Mouse (Mus musculus) thymus, postnatal 4 days (tissue): Measurements from ENCODE around the gene Plxnb2.

ENCODE experiments used
- DNase-seq: peaks from one replicate; pipeline ENCODE4 v3.0.0; 2021

The Plxnb2 gene

GRCm38 (mm10) chr15:89180571-89181229, at the start of gene Plxnb2:
Gene Plxnb2 (minus strand): TSS chr15:89180788.
- DNase-seq = peak; percentile 41

DNA sequence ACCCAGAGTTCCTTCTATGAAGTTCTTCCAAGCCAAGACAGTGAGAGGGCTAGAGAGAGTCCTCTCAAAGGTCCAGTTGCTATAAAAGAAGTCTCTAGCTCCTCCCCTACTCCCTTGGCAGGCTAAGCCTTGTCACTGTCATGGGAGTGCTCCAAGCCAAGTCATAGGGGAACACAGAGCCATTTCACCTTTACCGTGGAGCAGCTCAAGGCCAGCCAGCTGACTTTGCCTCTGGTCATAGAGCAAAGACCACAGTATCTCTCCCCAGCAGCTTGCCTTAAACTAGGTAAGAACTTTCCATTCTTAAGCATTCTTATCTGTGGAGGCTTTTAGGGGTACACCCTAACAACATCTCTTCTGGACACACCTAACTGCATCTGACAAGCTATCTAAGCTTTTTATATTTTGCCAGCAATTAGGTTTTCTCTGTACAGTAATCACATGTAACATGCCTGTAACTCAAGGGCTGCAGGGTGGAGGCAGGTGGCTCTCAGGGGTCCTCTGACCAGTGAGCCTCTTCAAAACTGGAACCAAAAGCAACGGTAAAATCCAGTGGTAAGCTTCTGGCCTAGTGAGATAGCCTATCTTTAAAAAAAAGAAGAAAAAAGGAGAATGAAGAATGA, 35.1 kb upstream of the Plxnb2 start:
- no peak for DNase-seq

DNA sequence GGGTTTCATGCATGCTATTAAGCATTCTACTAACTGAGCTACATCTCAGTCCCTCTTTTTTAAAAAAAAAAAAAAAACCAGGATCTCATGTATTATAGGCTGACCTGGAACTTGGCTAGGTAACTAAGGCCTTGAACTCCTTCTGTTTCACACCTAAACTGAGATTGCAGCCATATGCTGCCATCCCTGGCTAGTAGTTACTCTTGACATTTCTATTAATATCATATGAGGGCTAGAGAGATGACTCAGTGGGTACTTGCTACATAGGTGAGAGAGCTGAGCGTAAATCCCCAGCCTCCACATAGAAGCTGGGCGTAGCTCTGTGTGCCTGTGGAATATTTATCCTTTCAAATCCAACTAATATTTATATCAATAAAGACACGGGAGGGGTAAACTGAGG, 34.4 kb upstream of the Plxnb2 start:
- no peak for DNase-seq

DNA sequence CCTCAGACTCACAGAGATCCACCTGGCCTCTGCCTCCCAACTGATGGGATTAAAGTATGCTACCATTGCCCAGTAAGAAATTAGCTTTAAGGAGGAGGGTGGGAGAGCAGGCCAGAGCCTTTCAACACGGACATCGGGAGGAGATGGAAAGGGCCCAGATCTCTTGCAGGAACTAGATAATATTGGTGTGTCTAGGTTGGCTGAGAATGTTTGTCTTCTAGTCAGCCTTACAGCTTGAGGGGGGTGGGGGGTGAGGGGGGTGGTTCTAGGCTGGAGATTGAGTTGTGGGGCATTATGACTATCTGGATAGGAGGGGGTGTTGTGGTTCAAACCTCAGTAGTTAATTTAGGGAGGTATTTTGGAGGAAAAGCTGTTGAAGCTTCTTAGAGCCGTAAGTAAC, 32.9 kb upstream of the Plxnb2 start:
- DNase-seq = no peak

DNA sequence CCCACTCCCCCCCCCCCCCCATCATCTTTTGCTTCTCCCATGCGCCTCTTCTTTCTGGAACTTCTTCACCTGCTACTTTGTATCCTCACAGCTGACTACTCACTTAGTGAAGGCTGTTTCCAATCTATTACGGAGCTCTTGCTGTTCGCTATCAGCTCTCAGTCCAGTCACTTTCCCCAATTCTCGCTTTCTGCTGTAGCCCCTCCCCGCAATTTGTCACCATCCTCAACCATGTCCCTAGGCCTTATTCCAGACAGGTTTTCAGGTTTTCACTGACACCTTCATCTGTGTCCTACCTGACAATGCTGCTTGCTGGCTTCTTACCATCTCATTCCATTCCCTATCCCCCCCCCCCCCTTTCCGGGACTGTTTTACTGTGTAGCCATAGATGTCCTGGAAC, 31.9 kb upstream of the Plxnb2 start:
- no peak for DNase-seq

GRCm38 (mm10) chr15:89211716-89212461, 31.3 kb upstream of the Plxnb2 start:
- DNase-seq = peak; percentile 24

DNA sequence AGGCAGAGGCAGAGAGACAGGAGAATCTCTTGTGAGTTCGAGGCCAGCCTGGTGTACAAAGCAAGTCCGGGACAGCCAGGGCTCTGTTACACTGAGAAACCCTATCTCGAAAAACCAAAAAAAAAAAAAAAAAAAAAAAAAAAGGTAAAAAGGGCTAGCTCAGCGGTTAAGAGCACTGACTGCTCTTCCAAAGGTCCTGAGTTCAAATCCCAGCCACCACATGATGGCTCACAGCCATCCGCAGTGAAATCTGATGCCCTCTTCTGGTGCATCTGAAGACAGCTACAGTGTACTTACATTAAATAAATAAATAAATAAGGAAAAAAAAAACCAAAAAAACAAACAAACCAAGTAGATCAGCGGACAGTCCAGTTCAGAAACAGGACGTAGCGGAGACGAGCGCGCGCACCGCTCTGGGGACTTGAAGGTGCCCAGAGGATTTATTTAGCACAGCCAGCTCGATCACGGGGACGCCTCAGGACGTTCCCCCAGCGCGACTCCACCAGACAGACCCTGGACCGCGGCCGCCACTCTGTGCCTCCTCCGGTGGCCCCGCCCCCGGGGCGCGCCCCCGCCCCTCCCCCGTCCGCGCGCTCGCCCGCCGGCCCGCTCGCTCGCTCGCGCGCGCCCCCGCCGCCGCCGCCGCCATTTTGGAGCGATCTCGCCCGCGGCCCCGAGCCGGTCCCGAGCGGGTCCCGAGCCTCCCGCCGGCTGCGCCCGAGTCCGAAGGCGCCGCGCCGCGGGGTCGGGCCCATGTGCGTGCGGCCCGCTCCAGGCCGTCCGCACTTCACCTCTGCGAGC, 30.5 kb upstream of the Plxnb2 start, which contains the start of gene Ppp6r2:
Gene Ppp6r2, plus strand, starts transcription at position 639 of the 801 bp plus-strand sequence.
- DNase-seq = peak; percentile 93

- DNase-seq = peak; percentile 92
Observed at GRCm38 (mm10) chr15:89209886-89210761, 29.5 kb upstream of the Plxnb2 start.

DNA sequence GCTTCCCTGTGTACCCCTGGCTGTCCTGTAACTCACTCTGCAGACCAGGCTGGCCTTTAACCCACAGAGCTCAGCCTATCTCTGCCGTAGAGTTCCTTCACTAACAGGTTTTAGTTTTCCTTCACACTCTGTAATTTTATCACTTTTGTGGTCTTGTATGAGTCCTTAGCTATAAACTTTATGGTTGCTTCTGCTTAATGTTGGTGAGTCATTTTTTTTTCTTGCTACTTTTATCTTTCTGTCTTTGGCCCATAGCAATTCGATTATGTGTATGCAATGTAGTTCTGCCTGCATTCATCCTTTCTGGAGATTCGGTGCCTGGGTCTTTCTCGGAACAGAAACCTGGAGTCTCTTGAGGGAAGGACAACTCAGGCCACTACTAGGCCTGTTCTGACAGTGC, 26.9 kb upstream of the Plxnb2 start:
- DNase-seq = no peak

- no peak for DNase-seq
Observed at GRCm38 (mm10) chr15:89197056-89197455, 16.5 kb upstream of the Plxnb2 start.

GRCm38 (mm10) chr15:89196313-89196706, 15.7 kb upstream of the Plxnb2 start, which contains the start of gene Dennd6b:
Gene Dennd6b (minus strand): TSS chr15:89196496.
- peak; percentile 99 for DNase-seq

- DNase-seq = peak; percentile 94
Observed at GRCm38 (mm10) chr15:89195690-89196312, 15.2 kb upstream of the Plxnb2 start.

DNA sequence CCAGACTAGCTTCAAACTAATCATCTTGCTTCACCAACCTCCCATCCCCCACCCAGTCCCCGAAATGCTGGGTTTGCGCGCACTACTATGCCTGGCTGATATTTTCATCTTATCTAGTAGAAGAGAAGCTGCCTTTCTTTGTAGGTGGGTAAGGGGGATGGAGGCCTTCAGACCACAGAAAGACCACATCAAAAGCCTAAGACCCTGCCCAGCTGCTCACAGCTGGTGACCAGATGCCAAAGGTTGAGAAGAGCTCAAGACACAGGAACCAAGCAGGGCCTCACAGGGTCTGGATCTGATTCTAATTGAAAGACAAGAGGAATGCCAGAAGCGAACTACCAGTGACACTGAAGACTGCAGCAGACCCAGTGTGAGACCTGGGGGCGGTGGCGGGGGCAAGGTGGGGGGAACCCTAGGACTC, 14.7 kb upstream of the Plxnb2 start:
- peak; percentile 52 for DNase-seq

DNA sequence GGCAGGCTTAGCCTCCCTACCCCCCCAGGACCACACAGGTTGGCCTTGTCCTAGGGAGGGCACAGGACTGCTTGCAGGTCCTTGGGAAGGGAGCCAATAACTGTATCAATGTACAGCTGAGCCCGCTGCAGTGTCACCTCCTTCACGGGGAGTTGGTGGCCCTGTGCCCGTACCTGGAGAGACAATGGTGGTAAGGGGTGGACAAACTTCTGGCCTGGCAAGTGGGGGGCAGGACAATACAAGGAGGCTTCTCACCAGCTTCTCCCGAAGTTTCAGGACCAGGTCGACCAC, 4.3 kb upstream of the Plxnb2 start:
- no peak for DNase-seq

- no peak for DNase-seq
Observed at GRCm38 (mm10) chr15:89184141-89184936, 3.8 kb upstream of the Plxnb2 start.

DNA sequence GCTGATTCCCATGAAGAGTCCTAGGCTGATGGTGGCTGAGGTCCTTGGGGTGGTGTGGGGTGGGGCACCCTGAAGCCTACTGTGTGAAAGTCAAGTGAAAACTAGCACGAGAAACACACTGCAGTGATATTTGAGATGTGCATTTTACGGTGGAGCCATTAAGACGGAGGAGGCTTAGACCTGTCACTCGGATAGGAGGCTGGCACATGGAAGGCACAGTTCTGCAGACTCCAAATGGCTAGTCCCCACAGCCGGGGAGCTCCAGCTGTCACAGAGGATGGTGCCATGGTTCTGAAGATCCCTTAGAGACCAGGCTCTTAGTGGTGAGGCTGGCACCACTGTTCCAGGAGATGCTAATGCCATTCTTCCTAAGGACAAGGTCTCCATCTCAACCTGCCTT, 2.3 kb upstream of the Plxnb2 start:
- no peak for DNase-seq

DNA sequence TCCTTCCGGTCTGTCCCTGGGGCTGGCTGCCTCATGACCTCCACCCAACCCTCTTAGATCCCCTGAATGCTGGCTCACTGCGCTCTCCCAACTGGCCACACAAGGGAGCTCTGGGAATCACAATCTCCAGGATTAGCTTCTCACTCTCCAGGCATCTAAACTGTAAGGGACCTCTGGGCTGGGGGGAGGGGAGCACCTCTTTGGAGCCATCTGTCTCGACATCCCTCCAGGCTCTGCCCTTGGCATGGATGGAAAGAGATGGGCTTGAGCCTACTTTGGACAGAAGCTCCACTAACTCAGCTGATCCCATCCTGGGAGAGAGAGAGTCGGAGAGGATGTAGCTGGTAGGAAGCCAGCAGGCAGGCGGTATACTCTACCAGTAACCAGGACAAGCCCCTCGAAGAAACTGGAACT, 1.7 kb upstream of the Plxnb2 start:
- DNase-seq = no peak

GRCm38 (mm10) chr15:89181561-89182270, 1.1 kb upstream of the Plxnb2 start:
- DNase-seq = no peak

DNA sequence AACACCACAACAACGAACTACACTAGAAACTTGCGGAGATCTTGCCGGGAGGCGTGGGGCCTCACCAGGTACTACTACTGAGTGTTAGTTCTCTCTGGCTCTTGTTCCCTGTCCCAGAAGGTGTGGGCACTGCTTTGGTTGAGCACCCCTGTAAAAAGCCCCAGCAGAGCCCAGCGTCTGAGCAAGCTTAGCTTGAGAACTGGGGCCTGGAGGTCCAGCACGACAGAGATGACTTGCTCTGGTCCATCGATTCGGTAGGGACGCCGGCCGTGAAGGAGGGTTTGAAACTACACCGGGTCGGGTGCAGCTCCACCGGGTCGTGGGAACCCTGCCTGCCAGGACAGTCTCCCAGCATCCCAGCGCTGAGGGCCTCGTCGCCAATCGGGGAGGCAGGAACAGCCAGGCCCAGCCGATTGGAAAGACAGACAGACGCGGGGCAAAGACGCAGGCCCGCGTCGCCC, 477 bp downstream of the Plxnb2 start:
- no peak for DNase-seq

DNA sequence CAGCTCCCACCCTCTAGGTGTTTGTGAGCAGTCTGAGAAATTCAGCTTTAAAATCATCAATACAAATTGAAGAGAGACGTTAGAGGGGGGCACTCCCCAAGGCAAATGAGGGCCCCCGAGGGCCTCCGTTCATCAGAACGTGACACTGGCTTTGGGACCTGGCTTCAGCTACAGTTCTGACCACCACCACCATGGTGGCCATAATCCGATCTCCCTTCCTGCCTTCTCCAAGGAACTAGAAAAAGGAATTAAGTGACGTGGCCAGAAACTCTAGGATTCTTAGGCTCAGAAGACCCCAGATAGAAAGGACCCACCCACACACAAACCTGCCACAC, 991 bp downstream of the Plxnb2 start:
- DNase-seq = no peak
